Mouse (Mus musculus) c-Kit-negative CD71-positive TER-119-positive erythroid progenitor cells, embryonic 14.5 days (primary cell): ENCODE measurements around the gene Defb9.
"Not testable (repeated sequence)": the region's sequence is repeated elsewhere in the genome, so short reads cannot be mapped to it uniquely, and the experiment has no call there.

Experiments
- DNase-seq: peaks from one replicate; pipeline ENCODE4 v3.0.0-alpha.2; 2013; ENCODE audit warnings: low read depth, low spot score

Gene Defb9

GRCm38 (mm10) chr8:21885321-21885720 is at the start of gene Defb9:
Defb9 (minus strand) TSS chr8:21885421.
- DNase-seq = not testable (repeated sequence)

GRCm38 (mm10) chr8:21932610-21933009 is 47.4 kb upstream of the Defb9 start, which contains the start of gene Defb15:
Defb15 (minus strand) TSS chr8:21932710.
- DNase-seq = no peak

- not testable (repeated sequence) for DNase-seq
These were observed 45.5 kb upstream of the Defb9 start for GRCm38 (mm10) chr8:21930754-21931153.

GRCm38 (mm10) chr8:21915625-21916024 is 30.4 kb upstream of the Defb9 start:
- no peak for DNase-seq

- DNase-seq = no peak
These were observed 27.3 kb upstream of the Defb9 start for GRCm38 (mm10) chr8:21912554-21912953.

GRCm38 (mm10) chr8:21911931-21912330 is 26.7 kb upstream of the Defb9 start:
- DNase-seq = no peak

GRCm38 (mm10) chr8:21906290-21906689 is 21.1 kb upstream of the Defb9 start, which contains the start of gene Defb11:
Defb11 (minus strand) TSS chr8:21906412.
- DNase-seq = not testable (repeated sequence)

GRCm38 (mm10) chr8:21858586-21858985 is 26.6 kb downstream of the Defb9 start, which contains the start of gene Defb10:
Defb10 (plus strand) TSS chr8:21858901.
- not testable (repeated sequence) for DNase-seq
